Mouse (Mus musculus) small intestine, adult 2 months (tissue): ENCODE data around the gene Rab1b.

Source experiments
- CTCF ChIP-seq: fragments of 200-500 bp; IDR thresholded peaks from 2 replicates; pipeline ENCODE4 v1.5.1; 2012; ENCODE audit warnings: low read depth, mild to moderate bottlenecking, control low read depth, inconsistent platforms, low read length, moderate library complexity, mixed read lengths; ENCODE audit not compliant: insufficient replicate concordance, insufficient read length; ENCODE audit errors: extremely low read depth
- POLR2A ChIP-seq: fragments of 200-500 bp; IDR thresholded peaks from 2 replicates; pipeline ENCODE4 v1.6.1; 2012; ENCODE audit warnings: low read depth, mild to moderate bottlenecking, control low read depth, inconsistent platforms, low read length, moderate library complexity

DNA sequence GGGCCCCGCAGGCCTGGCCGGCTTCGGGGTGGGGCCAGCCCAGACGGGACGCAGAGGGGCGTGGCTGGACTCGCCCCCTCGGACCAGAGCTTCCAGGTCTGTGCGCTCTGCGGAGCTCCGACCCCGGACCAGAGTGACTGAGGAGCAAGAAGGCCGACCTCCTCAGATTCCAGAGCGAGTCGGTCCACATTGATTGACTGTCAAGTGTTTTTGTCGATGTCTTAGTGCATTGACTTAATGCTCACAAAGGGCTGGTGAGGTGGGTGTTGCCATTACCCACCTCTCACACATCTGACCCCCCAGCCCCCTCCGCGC lies 11.5 kb upstream of the Rab1b start, which contains the start of gene Klc2:
- TF ChIP-seq POLR2A (no peak), CTCF (no peak)
